Mouse (Mus musculus) gastrocnemius, postnatal 36 days (tissue): Measurements from ENCODE around the gene Ugdh. TPM values are rescaled to one million over a fixed set of nuclear protein-coding genes. Genes with fewer than 3 reads are reported as not detected.

Experiments
- DNase-seq, 2 experiments: peaks; one replicate each; pipeline ENCODE4 v3.0.0; 2022
- intact Hi-C: fragments of 180-260 bp; cut with DNase I; formaldehyde crosslinking; loops from one replicate; pipeline ENCODE4 v1.15.1; 2025
- total RNA-seq, 2 experiments: library from RNA; stranded (reverse); gene quantifications; 2 replicates each; pipeline ENCODE4 v1.2.3; 2021

The Ugdh gene
- total RNA-seq, 2 experiments from 2014 or later = 9.2 to 10.1 TPM

GRCm38 (mm10) chr5:65367837-65368236, 67.9 kb downstream of the Ugdh start:
- intact Hi-C loops = no loop called here
- DNase-seq = no peak

Other genes starting within 250 kb of the Ugdh start
- 1 to 10 TPM; 1.1 to 1.9 TPM for gene Wdr19, start 236.3 kb downstream of the Ugdh start, total RNA-seq
- 10 to 100 TPM; 17.9 to 21.1 TPM for gene Rfc1, start 100.3 kb downstream of the Ugdh start, total RNA-seq
- gene Klb, start 87.6 kb downstream of the Ugdh start, total RNA-seq = under 1 TPM; 0.15 to 0.18 TPM
- 100 to 1,000 TPM; 421 to 512 TPM for gene Rpl9, start 44.5 kb downstream of the Ugdh start, total RNA-seq
- 10 to 100 TPM; 42.3 to 44.5 TPM for gene Lias, start 44.5 kb downstream of the Ugdh start, total RNA-seq
- gene Gm43552, start 56.9 kb upstream of the Ugdh start, total RNA-seq = not detected
- gene Smim14, start 101.2 kb upstream of the Ugdh start, total RNA-seq = 10 to 100 TPM; 29.5 to 32.5 TPM
- gene Ube2k, start 101.3 kb upstream of the Ugdh start, total RNA-seq = 10 to 100 TPM; 55.2 to 58.7 TPM